In genomic region chr17:30004203-30005102, GRCm38 (mm10) we compare ENCODE assay signal across 8 mouse cellular contexts. TPM values are rescaled to one million over a fixed set of nuclear protein-coding genes. Genes with fewer than 3 reads are reported as not detected.
A peak's percentile ranks its signal among the peaks of the same experiment; 100 is the strongest.
DNase-seq lines count a peak whose midpoint lies in the region; ATAC-seq and TF ChIP-seq lines count a peak whose summit lies in the region.

Gene Zfand3, plus strand, starts transcription at chr17:30004733.

- peak within 1 kb of the TSS; percentile 92 for H3K4me3 ChIP-seq in hindbrain, embryonic 13.5 days

- peak; percentile 78 for DNase-seq in Patski (ENCODE audit: low read depth, low spot score)
- peak; percentile 96 to 97 for DNase-seq in cerebellum, postnatal 14 days
- peak; percentile 83 to 85 for DNase-seq in frontal cortex, postnatal 14 days (ENCODE audit: low spot score in 2 of 2)
- peak; percentile 87 to 97 for DNase-seq in layer of hippocampus, postnatal 25 days (ENCODE audit: extremely low spot score in 1 of 2, low spot score in 1 of 2)
- DNase-seq in lung, postnatal 25 days (ENCODE audit: low spot score) = peak; percentile 95
- DNase-seq in retina, embryonic 14.5 days (ENCODE audit: low spot score) = peak; percentile 97
- peak; percentile 91 for DNase-seq in thymus, postnatal 4 days

- no peak for TF ChIP-seq CTCF in Patski (IDR thresholded peaks at IDR 0.05)

- POLR2A ChIA-PET in Patski (lab: Charles Lee) = interaction anchor here (0.5 to 2.0 kb wide), 5 partner anchors 9 to 351 kb away, joined by 3 to 8 read pairs (median 4); no protein-coding TSS in a partner anchor

- H3K27me3 ChIP-seq in Patski = no peaks in the 10 kb centered on the region
- no peaks in the 10 kb centered on the region for H3K27me3 ChIP-seq in hindbrain, embryonic 13.5 days

- WGBS in hindbrain, embryonic 13.5 days = under 1% methylated on average over 60 of the region's 93 CpGs

- no peaks in the 10 kb centered on the region for H3K9me3 ChIP-seq in hindbrain, embryonic 13.5 days

- H3K36me3 ChIP-seq in hindbrain, embryonic 13.5 days = no peaks in the 10 kb centered on the region

- peak within 1 kb of the TSS; percentile 79 for H3K4me2 ChIP-seq in hindbrain, embryonic 13.5 days

- H3K9ac ChIP-seq in hindbrain, embryonic 13.5 days = peak within 1 kb of the TSS; percentile 98

- H3K4me1 ChIP-seq in hindbrain, embryonic 13.5 days (replicated peaks) = peaks cover 42% of the 10 kb centered on the region

- H3K27ac ChIP-seq in hindbrain, embryonic 13.5 days = peak within 1 kb of the TSS; percentile 99

- in situ Hi-C loops in Patski (cut with MboI; ENCODE audit: low pct_unique_long_range_greater_than_20kb) = no loop called here

- CTCF ChIA-PET in Patski (lab: Charles Lee) = interaction anchor here (0.6 to 2.3 kb wide), 3 partner anchors 29 to 33 kb away, joined by 3 to 6 read pairs (median 3); no protein-coding TSS in a partner anchor

- peak; percentile 86 for ATAC-seq in Patski
- peak; percentile 94 for ATAC-seq in hindbrain, embryonic 13.5 days (ENCODE audit: low FRiP score)

RNA-seq across cellular contexts. Expression of gene Zfand3, which starts in this region (rescaled TPM):
- 133 TPM for polyA plus RNA-seq in Patski (2021)
- polyA plus RNA-seq in hindbrain, embryonic 13.5 days (2015; fragmentation: Nextera tagmentation; extraction: Ambion mirVana) = 71.5 and 78.9 TPM in 2 replicates
- total RNA-seq in layer of hippocampus, postnatal 25 days (2021) = 100 to 1,000 TPM; 114 to 119 TPM

Comparison
In these comparisons a context has a peak if more than half of its experiments do, and no peak if none do; other contexts are left out.
1. Peak in every context shown above with its lines: DNase-seq, ATAC-seq, H3K4me3 ChIP-seq and H3K27ac ChIP-seq.